Mouse (Mus musculus): ENCODE measurements around the gene Klk7.

GRCm38 (mm10) chr7:43797844-43798462 is 13.1 kb upstream of the Klk7 start:
- no peak for TF ChIP-seq CTCF (conservative IDR thresholded peaks at IDR 0.05; ENCODE audit: insufficient read depth, insufficient read length, low read depth, low read length)
- no peak for TF ChIP-seq POLR2A (IDR thresholded peaks at IDR 0.05; ENCODE audit: low read depth, low read length)

Data from kidney, adult 2 months (tissue).